Mouse (Mus musculus) olfactory bulb, adult 2 months (tissue): ENCODE measurements around the gene Sh2d2a.
A peak's percentile ranks its signal among the peaks of the same experiment; 100 is the strongest.

Source experiments
- CTCF ChIP-seq: fragments of 200-500 bp; IDR thresholded peaks from 2 replicates; pipeline ENCODE4 v1.5.1; 2012; ENCODE audit warnings: low read depth, mild to moderate bottlenecking, low read length, moderate library complexity; ENCODE audit not compliant: insufficient read depth
- POLR2A ChIP-seq: fragments of 200-500 bp; IDR thresholded peaks from 2 replicates; pipeline ENCODE4 v1.6.1; 2012; ENCODE audit warnings: mild to moderate bottlenecking, low read depth, low read length, moderate library complexity; ENCODE audit not compliant: insufficient read depth

DNA sequence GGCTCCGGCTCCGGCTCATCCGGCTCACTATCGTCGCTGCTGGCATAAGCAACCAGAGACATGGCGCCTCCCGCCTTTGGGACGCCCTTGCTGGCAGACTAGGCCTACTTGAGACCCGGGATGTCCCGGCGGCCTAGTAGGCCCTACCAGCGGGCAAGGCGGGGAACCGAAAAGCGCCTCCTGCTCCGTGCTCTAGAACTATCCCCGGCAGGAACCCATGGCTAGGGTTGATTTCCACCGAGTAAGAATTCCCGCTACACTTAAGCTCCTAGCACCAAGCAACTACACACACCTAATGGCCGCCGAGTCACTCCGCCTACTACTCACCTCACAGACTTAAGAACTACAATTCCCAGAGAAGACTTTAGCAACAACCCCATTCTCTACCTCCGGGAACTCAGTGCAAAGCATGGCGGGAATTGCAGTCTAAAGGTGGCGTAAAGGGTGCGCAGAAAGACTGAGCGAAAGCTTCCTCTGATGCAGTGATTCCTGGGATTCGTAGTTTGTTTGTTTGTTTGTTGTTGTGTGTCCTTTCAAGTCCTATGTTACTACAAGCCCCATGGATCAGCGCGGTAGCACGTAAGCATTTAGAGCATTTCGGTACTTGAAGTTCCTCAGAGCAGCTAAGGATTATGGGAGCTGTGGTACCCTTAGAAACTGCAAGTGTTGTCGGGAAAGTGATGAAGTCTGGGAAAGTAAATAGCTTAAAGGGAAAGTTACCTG is 38.9 kb downstream of the Sh2d2a start, which contains the start of gene Prcc:
- TF ChIP-seq CTCF (no peak), POLR2A (0 out of 2 replicates have a peak, but pooled peaks have one; percentile 24)
